ENCODE assay signal across 10 mouse cellular contexts in genomic region chr5:74455510-74456269, GRCm38 (mm10).
A peak's percentile ranks its signal among the peaks of the same experiment; 100 is the strongest.
DNase-seq lines count a peak whose midpoint lies in the region; ATAC-seq and TF ChIP-seq lines count a peak whose summit lies in the region.
"Had no signal": no experiment of that assay in that cellular context is flagged by ENCODE, and none has a peak within 500 bp of the region (broad histone marks: within the 10 kb centered on the region; RNA-seq: fewer than 3 reads in every experiment).

No protein-coding gene starts in this region.

- H3K9ac ChIP-seq in ES-E14 (ENCODE audit: insufficient read depth, low read depth, low read length, poor library complexity, severe bottlenecking) = no peak overlapping the region
- H3K9ac ChIP-seq in intestine, postnatal 0 days (ENCODE audit: low read depth, low read length) = no peak overlapping the region
- H3K9ac ChIP-seq in midbrain, embryonic 16.5 days (ENCODE audit: low read depth, low read length) = no peak overlapping the region
- no peak overlapping the region for H3K9ac ChIP-seq in forebrain, embryonic 11.5 days (ENCODE audit: low read length)
- H3K9ac ChIP-seq: forebrain, embryonic 13.5 days had no signal

- no peak for ATAC-seq in intestine, postnatal 0 days
- ATAC-seq in midbrain, embryonic 16.5 days = no peak
- ATAC-seq in forebrain, embryonic 11.5 days (replicated peaks; ENCODE audit: low FRiP score) = no peak
- no peak for ATAC-seq in erythroid progenitor cell, adult 5-6 weeks (replicated peaks; ENCODE audit: low FRiP score, poor library complexity, severe bottlenecking)
- ATAC-seq: forebrain, embryonic 13.5 days had no signal

- no peak overlapping the region for H3K4me3 ChIP-seq in kidney, adult 2 months (ENCODE audit: insufficient read depth, low read depth, low read length)
- no peak overlapping the region for H3K4me3 ChIP-seq in ES-E14 (ENCODE audit: insufficient read depth in 1 of 2, low read depth in 1 of 2, low read length in 2 of 2, poor library complexity in 1 of 2, severe bottlenecking in 1 of 2)
- H3K4me3 ChIP-seq in intestine, postnatal 0 days (ENCODE audit: low read depth, low read length) = no peak overlapping the region
- no peak overlapping the region for H3K4me3 ChIP-seq in midbrain, embryonic 16.5 days (ENCODE audit: low read depth, low read length)
- H3K4me3 ChIP-seq in forebrain, embryonic 11.5 days (ENCODE audit: low read depth, low read length) = no peak overlapping the region
- H3K4me3 ChIP-seq: forebrain, embryonic 13.5 days had no signal

- H3K4me1 ChIP-seq in kidney, adult 2 months (ENCODE audit: control insufficient read depth, insufficient read depth, low read length) = no peaks in the 10 kb centered on the region
- H3K4me1 ChIP-seq in ES-E14 (ENCODE audit: control insufficient read depth in 2 of 2, insufficient read depth in 2 of 2, low read length in 2 of 2, poor library complexity in 1 of 2) = no peaks in the 10 kb centered on the region
- H3K4me1 ChIP-seq in intestine, postnatal 0 days (replicated peaks; ENCODE audit: control insufficient read depth, insufficient read depth, low read length) = no peaks in the 10 kb centered on the region
- no peaks in the 10 kb centered on the region for H3K4me1 ChIP-seq in midbrain, embryonic 16.5 days (ENCODE audit: control insufficient read depth, insufficient read depth, low read length)
- H3K4me1 ChIP-seq in forebrain, embryonic 11.5 days (replicated peaks; ENCODE audit: control insufficient read depth, insufficient read depth, low read length) = no peaks in the 10 kb centered on the region
- H3K4me1 ChIP-seq: forebrain, embryonic 13.5 days had no signal

- in situ Hi-C loops in ES-E14 (cut with MboI; ENCODE audit: low sequenced_read_pairs in 2 of 2, unreplicated experiment in 2 of 2) = no loop called here

- WGBS in kidney, adult 2 months = 84% methylated on average over 6 of the region's 6 CpGs
- 81% methylated on average over 6 of the region's 6 CpGs for WGBS in intestine, postnatal 0 days
- WGBS in midbrain, embryonic 16.5 days = 94% methylated on average over 6 of the region's 6 CpGs
- 93% methylated on average over 6 of the region's 6 CpGs for WGBS in forebrain, embryonic 11.5 days

- H3K36me3 ChIP-seq in kidney, adult 2 months (ENCODE audit: control insufficient read depth, insufficient read depth, low read length) = no peaks in the 10 kb centered on the region
- no peaks in the 10 kb centered on the region for H3K36me3 ChIP-seq in ES-E14 (ENCODE audit: control insufficient read depth, insufficient read depth, low read length, poor library complexity, severe bottlenecking)
- H3K36me3 ChIP-seq in intestine, postnatal 0 days (ENCODE audit: control insufficient read depth, insufficient read depth) = no peaks in the 10 kb centered on the region
- H3K36me3 ChIP-seq in midbrain, embryonic 16.5 days (ENCODE audit: control insufficient read depth, insufficient read depth, low read length) = no peaks in the 10 kb centered on the region
- H3K36me3 ChIP-seq in forebrain, embryonic 11.5 days (ENCODE audit: control insufficient read depth, insufficient read depth, low read length) = no peaks in the 10 kb centered on the region

- no peak for TF ChIP-seq POLR2A in kidney, adult 2 months (IDR thresholded peaks at IDR 0.05; ENCODE audit: low read depth, low read length)

- peak; percentile 14 for DNase-seq in kidney, adult 2 months
- no peak for DNase-seq in kidney, postnatal 36 days
- DNase-seq in 3T3-L1 (ENCODE audit: low read depth, low spot score) = peak; percentile 47
- DNase-seq in ES-E14 (ENCODE audit: low read depth, low spot score) = peak; percentile 28
- DNase-seq in forebrain, embryonic 11.5 days (ENCODE audit: low spot score) = no peak

- no peak overlapping the region for H3K27ac ChIP-seq in kidney, adult 2 months (ENCODE audit: insufficient read depth, low read depth, low read length)
- H3K27ac ChIP-seq in ES-E14 (ENCODE audit: insufficient read depth, low read depth, low read length, poor library complexity, severe bottlenecking) = no peak overlapping the region
- H3K27ac ChIP-seq in intestine, postnatal 0 days (ENCODE audit: low read depth, low read length) = no peak overlapping the region
- no peak overlapping the region for H3K27ac ChIP-seq in midbrain, embryonic 16.5 days (ENCODE audit: low read length)
- no peak overlapping the region for H3K27ac ChIP-seq in forebrain, embryonic 11.5 days (ENCODE audit: low read depth, low read length)
- H3K27ac ChIP-seq: forebrain, embryonic 13.5 days; macrophage had no signal

- TF ChIP-seq CTCF in kidney, adult 2 months (conservative IDR thresholded peaks at IDR 0.05; ENCODE audit: insufficient read depth, insufficient read length, low read depth, low read length) = peak; percentile 25; the same call in 1 of the 2 replicates
- peak; percentile 54 for TF ChIP-seq CTCF in intestine, postnatal 0 days (IDR thresholded peaks at IDR 0.05; ENCODE audit: low read depth)

- H3K9me3 ChIP-seq in ES-E14 (ENCODE audit: control insufficient read depth, insufficient read depth, low read depth, low read length) = no peaks in the 10 kb centered on the region
- no peaks in the 10 kb centered on the region for H3K9me3 ChIP-seq in intestine, postnatal 0 days (ENCODE audit: control insufficient read depth)
- no peaks in the 10 kb centered on the region for H3K9me3 ChIP-seq in midbrain, embryonic 16.5 days (replicated peaks; ENCODE audit: control insufficient read depth, low read length, poor library complexity, severe bottlenecking)
- H3K9me3 ChIP-seq in forebrain, embryonic 11.5 days (ENCODE audit: control insufficient read depth, low read length) = no peaks in the 10 kb centered on the region
- H3K9me3 ChIP-seq: forebrain, embryonic 13.5 days had no signal

- no peak overlapping the region for H3K4me2 ChIP-seq in intestine, postnatal 0 days (replicated peaks; ENCODE audit: low read depth)
- H3K4me2 ChIP-seq in midbrain, embryonic 16.5 days (ENCODE audit: low read length) = no peak overlapping the region
- no peak overlapping the region for H3K4me2 ChIP-seq in forebrain, embryonic 11.5 days (ENCODE audit: low read depth, low read length, severe bottlenecking)
- H3K4me2 ChIP-seq: forebrain, embryonic 13.5 days had no signal

- H3K27me3 ChIP-seq in kidney, adult 2 months (replicated peaks; ENCODE audit: control insufficient read depth, insufficient read depth, low read length) = no peaks in the 10 kb centered on the region
- no peaks in the 10 kb centered on the region for H3K27me3 ChIP-seq in intestine, postnatal 0 days (replicated peaks; ENCODE audit: control insufficient read depth, insufficient read depth, low read length)
- H3K27me3 ChIP-seq in midbrain, embryonic 16.5 days (ENCODE audit: control insufficient read depth, insufficient read depth, low read depth, low read length) = no peaks in the 10 kb centered on the region
- no peaks in the 10 kb centered on the region for H3K27me3 ChIP-seq in forebrain, embryonic 11.5 days (ENCODE audit: control insufficient read depth, insufficient read depth, low read length)
- H3K27me3 ChIP-seq: forebrain, embryonic 13.5 days had no signal

TF ChIP-seq in ES-E14, 5 proteins besides CTCF, POLR2A, EP300 and RAD21:
- no peak for TF ChIP-seq HCFC1 (IDR thresholded peaks at IDR 0.05; ENCODE audit: borderline replicate concordance, insufficient read depth, low read length)
- no peak for TF ChIP-seq ZC3H11A (IDR thresholded peaks at IDR 0.05; ENCODE audit: borderline replicate concordance, low read depth, low read length)
- no peak for TF ChIP-seq CHD2 (IDR thresholded peaks at IDR 0.05; ENCODE audit: low read depth, low read length)
- no peak for TF ChIP-seq ZNF384 (IDR thresholded peaks at IDR 0.05; ENCODE audit: low read depth, low read length)
- TF ChIP-seq MAFK (IDR thresholded peaks at IDR 0.05; ENCODE audit: insufficient read depth, low read depth, low read length) = no peak

Comparison
In these comparisons a context has a peak if more than half of its experiments do, and no peak if none do; other contexts are left out.
1. DNase-seq: peak in kidney, adult 2 months (single experiment), 3T3-L1 (single experiment) and ES-E14 (single experiment); none in kidney, postnatal 36 days (0 of 2) and forebrain, embryonic 11.5 days (single experiment).